Mouse (Mus musculus) thymus, postnatal 25 days (tissue): ENCODE measurements around the gene Psmb10.
"Not testable (repeated sequence)": the region's sequence is repeated elsewhere in the genome, so short reads cannot be mapped to it uniquely, and the experiment has no call there.

Experiments used
- DNase-seq: peaks from one replicate; pipeline ENCODE4 v3.0.0; 2022

Psmb10 gene

GRCm38 (mm10) chr8:105938306-105938669 is at the start of gene Psmb10:
TSS of gene Psmb10 (minus strand) at chr8:105938444.
- DNase-seq, result no peak

- DNase-seq, result not testable (repeated sequence)
Observed at GRCm38 (mm10) chr8:105983406-105983805, 45.2 kb upstream of the Psmb10 start.

GRCm38 (mm10) chr8:105981146-105981545 is 42.9 kb upstream of the Psmb10 start:
- DNase-seq, result no peak

GRCm38 (mm10) chr8:105979325-105979724 is 41.1 kb upstream of the Psmb10 start, which contains the start of gene Dpep3:
TSS of gene Dpep3 (minus strand) at chr8:105979429.
- DNase-seq, result no peak

- DNase-seq, result no peak
Observed at GRCm38 (mm10) chr8:105975363-105975762, 37.1 kb upstream of the Psmb10 start.

- no peak for DNase-seq
Observed at GRCm38 (mm10) chr8:105971019-105971720, 32.9 kb upstream of the Psmb10 start.

- no peak for DNase-seq
Observed at GRCm38 (mm10) chr8:105969367-105969766, 31.1 kb upstream of the Psmb10 start.

GRCm38 (mm10) chr8:105966692-105967311 is 28.6 kb upstream of the Psmb10 start:
- peak; percentile 64 for DNase-seq

- DNase-seq, result peak; percentile 87
Observed at GRCm38 (mm10) chr8:105965905-105966341, 27.7 kb upstream of the Psmb10 start, which contains the start of gene Slc12a4. TSS of gene Slc12a4 (minus strand) at chr8:105966097.

GRCm38 (mm10) chr8:105965266-105965904 is 27.1 kb upstream of the Psmb10 start:
- DNase-seq, result peak; percentile 63

GRCm38 (mm10) chr8:105964506-105965265 is 26.4 kb upstream of the Psmb10 start:
- no peak for DNase-seq

GRCm38 (mm10) chr8:105961536-105961935 is 23.3 kb upstream of the Psmb10 start:
- DNase-seq, result no peak

GRCm38 (mm10) chr8:105961101-105961500 is 22.9 kb upstream of the Psmb10 start:
- DNase-seq, result no peak

- no peak for DNase-seq
Observed at GRCm38 (mm10) chr8:105959350-105959749, 21.1 kb upstream of the Psmb10 start.

- no peak for DNase-seq
Observed at GRCm38 (mm10) chr8:105957813-105958212, 19.6 kb upstream of the Psmb10 start.

GRCm38 (mm10) chr8:105956556-105956955 is 18.3 kb upstream of the Psmb10 start:
- no peak for DNase-seq

- no peak for DNase-seq
Observed at GRCm38 (mm10) chr8:105951057-105951659, 12.9 kb upstream of the Psmb10 start.

GRCm38 (mm10) chr8:105949350-105949749 is 11.1 kb upstream of the Psmb10 start:
- DNase-seq, result no peak

- DNase-seq, result no peak
Observed at GRCm38 (mm10) chr8:105943321-105943739, 5.1 kb upstream of the Psmb10 start, which contains the start of gene Lcat. TSS of gene Lcat (minus strand) at chr8:105943382.

- no peak for DNase-seq
Observed at GRCm38 (mm10) chr8:105942542-105942941, 4.3 kb upstream of the Psmb10 start.

GRCm38 (mm10) chr8:105942026-105942425 is 3.8 kb upstream of the Psmb10 start:
- no peak for DNase-seq

- DNase-seq, result peak; percentile 69
Observed at GRCm38 (mm10) chr8:105937496-105938305, 543 bp downstream of the Psmb10 start.
